Mouse (Mus musculus) lung, postnatal 0 days (tissue): ENCODE data around the gene Dao. TPM values are rescaled to one million over a fixed set of nuclear protein-coding genes. Genes with fewer than 3 reads are reported as not detected.

ENCODE experiments used
- ATAC-seq: fragments of 200-750 bp; cut with Nextera tagmentation; 2 replicates; pipeline ENCODE4 v1.8.0; 2017; ENCODE audit warnings: moderate library complexity
- DNase-seq: peaks from one replicate; pipeline ENCODE4 v3.0.0-alpha.2; 2016; ENCODE audit warnings: low spot score
- H3K27ac ChIP-seq: fragments of 300-500 bp; sonication (generic); 2 replicates; pipeline ENCODE4 v1.5.1; 2014; ENCODE audit warnings: antibody characterized with exemption, mild to moderate bottlenecking, low read length, mixed read lengths
- H3K27me3 ChIP-seq: fragments of 300-500 bp; sonication (generic); replicated peaks from 2 replicates; pipeline ENCODE4 v1.6.1; 2014; ENCODE audit warnings: low read length, mixed read lengths; ENCODE audit not compliant: insufficient read depth
- H3K36me3 ChIP-seq: fragments of 300-500 bp; sonication (generic); 2 replicates; pipeline ENCODE4 v1.6.1; 2014; ENCODE audit warnings: low read length, mixed read lengths; ENCODE audit not compliant: insufficient read depth
- H3K4me1 ChIP-seq: fragments of 300-500 bp; sonication (generic); 2 replicates; pipeline ENCODE4 v1.6.1; 2014; ENCODE audit warnings: antibody characterized with exemption, low read depth, low read length, mixed read lengths; ENCODE audit not compliant: insufficient read depth
- H3K4me2 ChIP-seq: fragments of 300-500 bp; sonication (generic); replicated peaks from 2 replicates; pipeline ENCODE4 v1.6.1; 2014; ENCODE audit warnings: low read depth, mild to moderate bottlenecking, low read length, moderate library complexity, mixed read lengths
- H3K4me3 ChIP-seq: fragments of 300-500 bp; sonication (generic); 2 replicates; pipeline ENCODE4 v1.5.1; 2014; ENCODE audit warnings: low read depth, low read length
- H3K9ac ChIP-seq: fragments of 300-500 bp; sonication (generic); replicated peaks from 2 replicates; pipeline ENCODE4 v1.6.1; 2014; ENCODE audit warnings: low read depth, mild to moderate bottlenecking
- H3K9me3 ChIP-seq: fragments of 300-500 bp; sonication (generic); 2 replicates; pipeline ENCODE4 v1.6.1; 2016; ENCODE audit warnings: low read length, mixed read lengths
- CTCF ChIP-seq: IDR thresholded peaks from 2 replicates; pipeline ENCODE4 v1.5.1; 2016; ENCODE audit warnings: antibody characterized with exemption, mild to moderate bottlenecking
- EP300 ChIP-seq: IDR thresholded peaks from 2 replicates; pipeline ENCODE4 v1.6.1; 2016; ENCODE audit warnings: antibody characterized with exemption, mild to moderate bottlenecking, control low read depth
- WGBS: fragments of 180-500 bp; shearing (Covaris S2); extraction: QIAGEN DNeasy Blood & Tissue Kit; methylation state at CpG from one replicate; pipeline ENCODE4 v1.1.7; 2014; 5-methylcytosine and 5-hydroxymethylcytosine counted together
- polyA plus RNA-seq: library from polyadenylated mRNA; unstranded; fragments of >200 nt; fragmentation: Nextera tagmentation; extraction: Ambion mirVana; gene quantifications from 2 replicates; pipeline ENCODE4 v1.2.1, GENCODE M21; 2015

Gene Dao
- polyA plus RNA-seq, 1 experiment from 2014 or later = not detected

DNA sequence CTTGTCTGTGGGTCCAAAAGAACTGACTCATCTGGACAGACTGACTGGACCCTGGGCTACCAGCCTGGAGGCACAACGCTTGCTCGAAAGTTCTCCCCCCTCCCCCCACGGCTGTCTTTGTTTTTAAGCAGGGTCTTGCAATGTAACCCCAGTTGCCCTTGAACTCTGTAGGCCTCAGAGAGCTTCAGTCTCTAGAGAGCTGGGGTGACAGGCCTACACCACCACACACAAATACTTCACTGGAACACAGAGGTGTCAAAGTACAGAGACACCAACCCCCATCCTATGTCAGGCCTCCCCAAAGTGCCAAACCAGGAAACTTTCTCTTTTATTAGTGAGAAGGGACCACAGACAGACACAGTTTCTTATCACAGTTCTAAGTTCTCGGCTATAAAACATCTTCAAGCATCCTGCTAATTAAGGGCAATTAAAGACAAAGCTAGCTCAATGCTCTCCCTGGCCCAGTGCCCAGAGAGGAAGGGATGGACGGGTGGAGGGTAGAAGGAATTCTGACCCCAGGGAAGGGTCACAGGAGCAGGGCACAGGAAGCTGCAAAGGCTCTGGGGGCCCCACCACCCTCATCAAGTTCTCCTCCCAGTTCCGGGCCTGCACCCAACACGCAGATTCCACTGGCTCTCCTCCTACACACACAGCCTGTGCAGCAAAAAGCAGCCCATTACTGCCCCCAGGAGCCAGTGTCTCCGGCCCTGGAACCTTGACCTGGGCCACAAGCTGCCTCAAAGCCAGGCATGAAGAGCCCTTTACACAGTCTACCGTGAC lies 17.1 kb upstream of the Dao start:
- no peak overlapping the region for H3K9ac ChIP-seq
- no peak for TF ChIP-seq EP300
- peak; percentile 24; the same call in 1 of the 2 replicates for TF ChIP-seq CTCF
- H3K4me2 ChIP-seq = no peak overlapping the region
- ATAC-seq (peak; percentile 59), DNase-seq (no peak)
- H3K4me1 ChIP-seq = peaks cover 10% of the 10 kb centered on the region
- H3K36me3 ChIP-seq = no peaks in the 10 kb centered on the region
- H3K27me3 ChIP-seq = no peaks in the 10 kb centered on the region
- 32% methylated on average over 9 of the region's 9 CpGs for WGBS
- no peaks in the 10 kb centered on the region for H3K9me3 ChIP-seq
- no peak overlapping the region for H3K4me3 ChIP-seq
- H3K27ac ChIP-seq = peak overlapping the region; percentile 51

DNA sequence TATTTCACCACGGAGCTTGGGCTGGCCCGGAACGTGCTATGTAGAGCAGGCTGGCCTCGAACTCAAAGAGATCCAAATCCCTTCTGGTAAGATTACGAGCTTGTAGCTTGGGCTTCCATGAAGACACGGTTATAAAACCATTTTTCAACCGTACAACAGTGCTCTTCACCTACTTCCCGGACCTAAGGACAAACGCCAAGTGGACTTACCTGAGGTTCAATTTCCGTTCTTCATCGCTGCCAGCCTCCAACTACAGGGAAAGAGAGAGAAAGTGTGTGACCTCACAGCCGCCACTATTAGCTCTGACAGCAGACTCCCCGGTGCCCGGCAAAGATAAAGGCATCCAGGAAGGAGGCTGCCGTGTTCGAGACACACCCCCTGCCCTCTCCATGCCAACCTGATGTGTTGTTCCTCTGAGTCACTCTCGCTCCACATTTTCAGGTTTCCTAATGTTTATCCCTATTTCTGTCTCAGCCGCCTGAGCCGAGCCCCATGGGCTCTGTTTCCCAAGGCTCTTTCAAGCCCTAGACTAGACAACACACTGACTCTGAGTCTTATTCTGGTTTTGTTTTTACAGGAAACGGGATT lies 14.0 kb upstream of the Dao start:
- H3K27ac ChIP-seq = no peak overlapping the region
- ATAC-seq (peak; percentile 11; the same call in 1 of the 2 replicates), DNase-seq (peak; percentile 78)
- WGBS = 64% methylated on average over 20 of the region's 20 CpGs
- H3K36me3 ChIP-seq = no peaks in the 10 kb centered on the region
- TF ChIP-seq CTCF (no peak), EP300 (peak; percentile 53)
- H3K27me3 ChIP-seq = no peaks in the 10 kb centered on the region
- H3K4me3 ChIP-seq = no peak overlapping the region
- no peak overlapping the region for H3K4me2 ChIP-seq
- H3K9me3 ChIP-seq = no peaks in the 10 kb centered on the region
- peaks cover 25% of the 10 kb centered on the region for H3K4me1 ChIP-seq
- no peak overlapping the region for H3K9ac ChIP-seq

DNA sequence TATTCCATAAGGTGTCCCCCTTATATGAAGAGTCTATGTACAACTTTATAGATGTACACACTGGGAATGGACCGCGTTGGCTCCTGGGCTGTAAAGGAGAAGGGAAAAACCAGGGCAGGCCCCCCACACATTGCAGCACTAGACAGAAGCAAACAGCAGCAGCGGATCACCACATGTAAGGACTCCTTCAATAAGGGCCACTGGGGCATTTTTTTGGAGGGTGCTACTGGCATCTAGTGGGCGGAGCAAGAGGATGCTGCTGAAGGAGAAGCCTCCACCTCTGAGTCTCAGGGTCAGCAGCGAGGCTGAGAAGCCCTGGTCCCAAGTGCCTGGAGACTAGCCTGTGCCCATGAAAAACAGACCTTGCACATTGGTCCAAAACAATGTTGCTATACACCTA lies 12.9 kb upstream of the Dao start:
- no peak overlapping the region for H3K4me3 ChIP-seq
- no peak overlapping the region for H3K9ac ChIP-seq
- DNase-seq = no peak
- TF ChIP-seq CTCF (peak; percentile 15), EP300 (no peak)
- ATAC-seq = no peak
- whole genome bisulfite sequencing = 86% methylated on average over 5 of the region's 5 CpGs
- H3K4me2 ChIP-seq = no peak overlapping the region
- H3K27me3 ChIP-seq = no peaks in the 10 kb centered on the region
- no peaks in the 10 kb centered on the region for H3K36me3 ChIP-seq
- H3K9me3 ChIP-seq = no peaks in the 10 kb centered on the region
- H3K4me1 ChIP-seq = peaks cover 25% of the 10 kb centered on the region
- H3K27ac ChIP-seq = no peak overlapping the region

DNA sequence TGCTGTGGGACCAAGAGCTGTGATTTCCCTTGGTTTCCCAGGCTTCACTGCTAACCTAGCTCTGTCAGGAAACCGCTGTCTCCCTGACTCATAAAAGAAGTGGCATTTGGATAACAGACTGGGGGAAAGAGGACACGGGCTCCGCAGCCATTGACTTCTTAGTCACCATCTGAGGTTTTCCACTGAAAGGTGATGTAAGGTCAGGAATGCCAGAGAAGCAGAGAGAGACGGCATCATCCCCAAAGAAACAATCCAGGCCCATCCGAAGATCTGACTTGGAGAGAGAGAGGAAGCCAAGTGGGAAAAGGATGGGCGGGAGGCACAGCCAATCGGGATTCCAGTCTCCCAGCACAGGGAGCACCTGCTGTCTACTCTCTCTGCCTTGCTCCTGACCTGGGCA lies 12.4 kb upstream of the Dao start:
- Histone ChIP-seq H3K9ac (no peak overlapping the region), H3K9me3 (no peaks in the 10 kb centered on the region), H3K27ac (no peak overlapping the region), H3K36me3 (no peaks in the 10 kb centered on the region), H3K4me2 (no peak overlapping the region), H3K27me3 (no peaks in the 10 kb centered on the region), H3K4me3 (no peak overlapping the region), H3K4me1 (peaks cover 21% of the 10 kb centered on the region)
- WGBS = 69% methylated on average over 7 of the region's 7 CpGs
- no peak for DNase-seq
- no peak for ATAC-seq
- no peak for TF ChIP-seq CTCF
- no peak for TF ChIP-seq EP300

GRCm38 (mm10) chr5:113992339-113992831 lies 11.1 kb upstream of the Dao start:
- H3K4me3 ChIP-seq = peak overlapping the region; percentile 64
- peak overlapping the region; percentile 83 for H3K4me2 ChIP-seq
- ATAC-seq (peak; percentile 14), DNase-seq (peak; percentile 84)
- peak overlapping the region; percentile 78 for H3K9ac ChIP-seq
- H3K36me3 ChIP-seq = no peaks in the 10 kb centered on the region
- peak overlapping the region; percentile 90 for H3K27ac ChIP-seq
- no peaks in the 10 kb centered on the region for H3K9me3 ChIP-seq
- peaks cover 15% of the 10 kb centered on the region for H3K4me1 ChIP-seq
- no peaks in the 10 kb centered on the region for H3K27me3 ChIP-seq
- TF ChIP-seq EP300 (no peak), CTCF (no peak)
- 2% methylated on average over 12 of the region's 12 CpGs for WGBS

- peak; percentile 55 for DNase-seq
- Histone ChIP-seq H3K27me3 (no peaks in the 10 kb centered on the region), H3K9me3 (no peaks in the 10 kb centered on the region), H3K9ac (peak overlapping the region; percentile 78), H3K36me3 (no peaks in the 10 kb centered on the region), H3K4me3 (peak overlapping the region; percentile 64), H3K27ac (peak overlapping the region; percentile 90), H3K4me1 (peaks cover 15% of the 10 kb centered on the region), H3K4me2 (peak overlapping the region; percentile 83)
- WGBS = 0% methylated on average over 21 of the region's 22 CpGs
- ATAC-seq = peak; percentile 41
- no peak for TF ChIP-seq CTCF
- no peak for TF ChIP-seq EP300
Observed at GRCm38 (mm10) chr5:113993031-113993486, 10.4 kb upstream of the Dao start.
